In the genomic region with DNA sequence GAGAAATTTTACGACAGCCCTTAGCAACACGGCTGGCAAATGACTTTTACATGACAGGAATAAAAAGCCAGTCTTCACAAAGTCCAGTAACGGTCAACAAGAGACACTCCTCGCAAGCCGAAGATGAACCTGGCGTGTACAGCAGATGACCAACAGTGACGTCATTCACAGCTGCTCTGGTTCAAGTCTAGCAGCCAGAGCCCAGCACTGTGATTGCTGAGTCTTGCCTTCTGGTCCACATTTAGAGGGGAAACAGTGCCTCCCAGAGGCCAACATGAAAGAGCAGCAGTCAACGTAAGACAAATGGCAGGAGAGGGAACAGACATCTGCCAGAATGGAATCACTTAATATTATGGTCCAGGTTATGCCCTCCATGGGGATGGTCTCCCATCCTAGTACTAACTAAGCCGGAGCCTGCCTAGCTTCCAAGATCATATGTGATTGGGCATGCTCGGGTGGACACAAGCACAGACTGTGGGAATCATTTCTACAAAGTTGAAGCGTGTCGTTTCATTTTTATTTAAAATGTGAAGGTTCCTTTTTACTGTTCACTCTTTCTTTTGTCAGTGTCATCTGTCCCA, we compare ENCODE assay signal across 9 mouse cellular contexts. TPM values are rescaled to one million over a fixed set of nuclear protein-coding genes. Genes with fewer than 3 reads are reported as not detected.
DNase-seq lines count a peak whose midpoint lies in the region; ATAC-seq and TF ChIP-seq lines count a peak whose summit lies in the region.
"Had no signal": no experiment of that assay in that cellular context is flagged by ENCODE, and none has a peak within 500 bp of the region (broad histone marks: within the 10 kb centered on the region; RNA-seq: fewer than 3 reads in every experiment).

No protein-coding gene starts in this region.

- no peak overlapping the region for H3K27ac ChIP-seq in bone marrow, adult 2 months (ENCODE audit: control insufficient read depth, insufficient read depth, low read depth, low read length, poor library complexity)
- H3K27ac ChIP-seq in liver, embryonic 16.5 days (ENCODE audit: low read length) = no peak overlapping the region
- no peak overlapping the region for H3K27ac ChIP-seq in neural tube, embryonic 14.5 days (ENCODE audit: low read depth, low read length)

- no peak overlapping the region for H3K4me2 ChIP-seq in liver, embryonic 16.5 days (ENCODE audit: low read depth, low read length)
- no peak overlapping the region for H3K4me2 ChIP-seq in neural tube, embryonic 14.5 days (ENCODE audit: low read depth, low read length)

- H3K36me3 ChIP-seq in liver, embryonic 16.5 days (ENCODE audit: control insufficient read depth, insufficient read depth) = no peaks in the 10 kb centered on the region
- no peaks in the 10 kb centered on the region; the same call in 1 of the 2 replicates for H3K36me3 ChIP-seq in neural tube, embryonic 14.5 days (ENCODE audit: control insufficient read depth, insufficient read depth, low read length)

- ATAC-seq in liver, embryonic 16.5 days (ENCODE audit: low read depth) = peak; percentile 52
- peak; percentile 86 for ATAC-seq in neural tube, embryonic 14.5 days (ENCODE audit: low read depth)

- H3K4me3 ChIP-seq in bone marrow, adult 2 months (replicated peaks; ENCODE audit: control insufficient read depth, low read depth, low read length) = no peak overlapping the region
- no peak overlapping the region for H3K4me3 ChIP-seq in liver, embryonic 16.5 days (ENCODE audit: low read depth, low read length)
- H3K4me3 ChIP-seq in neural tube, embryonic 14.5 days (ENCODE audit: low read depth, low read length) = no peak overlapping the region
- H3K4me3 ChIP-seq: erythroblast, embryonic 14.5 days had no signal

- DNase-seq in CD8-positive naive resting alpha-beta T cell, adult 2 months (ENCODE audit: low read depth in 2 of 2, low spot score in 2 of 2) = peak; percentile 55 to 62
- peak; percentile 57 for DNase-seq in fibroblast of lung, adult 2 months (ENCODE audit: low read depth)
- DNase-seq in heart, postnatal 10 days = peak; percentile 83 to 87
- DNase-seq in kidney, postnatal 25 days = peak; percentile 73 to 80
- peak; percentile 64 for DNase-seq in thymus, postnatal 14 days

- H3K9me3 ChIP-seq in liver, embryonic 16.5 days (replicated peaks; ENCODE audit: control insufficient read depth, low read length) = no peaks in the 10 kb centered on the region
- no peaks in the 10 kb centered on the region for H3K9me3 ChIP-seq in neural tube, embryonic 14.5 days (ENCODE audit: control insufficient read depth, low read length)

- no peaks in the 10 kb centered on the region for H3K4me1 ChIP-seq in bone marrow, adult 2 months (ENCODE audit: control insufficient read depth, insufficient read depth, low read length)
- peaks cover 9% of the 10 kb centered on the region for H3K4me1 ChIP-seq in liver, embryonic 16.5 days (ENCODE audit: control insufficient read depth, low read depth, low read length)
- H3K4me1 ChIP-seq in neural tube, embryonic 14.5 days (ENCODE audit: control insufficient read depth, insufficient read depth, low read length) = peaks cover under 1% of the 10 kb centered on the region; the same call in 1 of the 2 replicates

- intact Hi-C loops in heart, postnatal 10 days (cut with DNase I) = loop anchor here (2.0 to 5.0 kb wide), 4 partner anchors 41 to 651 kb away; a partner anchor contains a TSS

- peaks cover 7% of the 10 kb centered on the region for H3K27me3 ChIP-seq in liver, embryonic 16.5 days (ENCODE audit: control insufficient read depth, insufficient read depth, low read depth, low read length)
- H3K27me3 ChIP-seq in neural tube, embryonic 14.5 days (ENCODE audit: control insufficient read depth, insufficient read depth, low read length) = no peaks in the 10 kb centered on the region

- peak; percentile 90 for TF ChIP-seq CTCF in bone marrow, adult 2 months (IDR thresholded peaks at IDR 0.05; ENCODE audit: control insufficient read depth, insufficient read depth, low read length)

- 60% methylated on average over 12 of the region's 12 CpGs for WGBS in bone marrow, adult 2 months
- 50% methylated on average over 12 of the region's 12 CpGs for WGBS in liver, embryonic 16.5 days (ENCODE audit: insufficient replicate concordance)
- 48% methylated on average over 12 of the region's 12 CpGs for WGBS in neural tube, embryonic 14.5 days

- H3K9ac ChIP-seq in liver, embryonic 16.5 days (ENCODE audit: low read depth, low read length) = no peak overlapping the region
- no peak overlapping the region for H3K9ac ChIP-seq in neural tube, embryonic 14.5 days (replicated peaks; ENCODE audit: low read depth, low read length)

- no peak for TF ChIP-seq POLR2A in bone marrow, adult 2 months (IDR thresholded peaks at IDR 0.05; ENCODE audit: borderline replicate concordance, control insufficient read depth, low read depth, low read length)

RNA-seq across cellular contexts. Expression of a gene that starts 19.8 kb away (rescaled TPM):
- polyA plus RNA-seq in bone marrow, adult 2 months (2011; ENCODE audit: insufficient read depth, insufficient read length, low replicate concordance, missing spikeins) = 16.3 and 23.1 TPM in 2 replicates
- 10 to 100 TPM; 42.9 to 46.4 TPM for total RNA-seq in heart, postnatal 10 days (2021)
- polyA plus RNA-seq in liver, embryonic 16.5 days (2015; fragmentation: Nextera tagmentation; extraction: Ambion mirVana) = 19.3 and 19.4 TPM in 2 replicates
- 31.7 and 36.3 TPM in 2 replicates for polyA plus RNA-seq in neural tube, embryonic 14.5 days (2014; fragmentation: Nextera tagmentation; extraction: Ambion mirVana)

RNA-seq across cellular contexts. Expression of a gene that starts 34.4 kb away (rescaled TPM):
- 22.7 and 46.8 TPM in 2 replicates for polyA plus RNA-seq in bone marrow, adult 2 months (2011; ENCODE audit: insufficient read depth, insufficient read length, low replicate concordance, missing spikeins)
- 10 to 100 TPM; 75.4 to 83.7 TPM for total RNA-seq in heart, postnatal 10 days (2021)
- 40.0 and 40.4 TPM in 2 replicates for polyA plus RNA-seq in liver, embryonic 16.5 days (2015; fragmentation: Nextera tagmentation; extraction: Ambion mirVana)
- polyA plus RNA-seq in neural tube, embryonic 14.5 days (2014; fragmentation: Nextera tagmentation; extraction: Ambion mirVana) = 406 and 408 TPM in 2 replicates
